Mouse (Mus musculus) small intestine, adult 2 months (tissue): ENCODE results near the gene Olfr888. TPM values are rescaled to one million over a fixed set of nuclear protein-coding genes. Genes with fewer than 3 reads are reported as not detected.

ENCODE experiments used
- H3K27ac ChIP-seq: fragments of 200-500 bp; 2 replicates; pipeline ENCODE4 v1.5.1; 2012; ENCODE audit warnings: low read depth, low read length, control low read depth, inconsistent platforms; ENCODE audit not compliant: insufficient read depth
- H3K27me3 ChIP-seq: fragments of 200-500 bp; 2 replicates; pipeline ENCODE4 v1.6.1; 2012; ENCODE audit warnings: mild to moderate bottlenecking, moderate library complexity, low read length, inconsistent platforms; ENCODE audit not compliant: control insufficient read depth, insufficient read depth
- H3K36me3 ChIP-seq: fragments of 200-500 bp; 2 replicates; pipeline ENCODE4 v1.6.1; 2012; ENCODE audit warnings: mild to moderate bottlenecking, low read length, control low read depth, inconsistent platforms; ENCODE audit not compliant: control insufficient read depth, insufficient read depth
- H3K4me1 ChIP-seq: fragments of 200-500 bp; 2 replicates; pipeline ENCODE4 v1.6.1; 2012; ENCODE audit warnings: low read length, inconsistent platforms, mixed read lengths; ENCODE audit not compliant: control insufficient read depth, insufficient read depth, insufficient read length
- H3K4me3 ChIP-seq: fragments of 200-500 bp; 2 replicates; pipeline ENCODE4 v1.5.1; 2012; ENCODE audit warnings: low read depth, mild to moderate bottlenecking, control low read depth, inconsistent platforms, low read length, moderate library complexity
- CTCF ChIP-seq: fragments of 200-500 bp; IDR thresholded peaks from 2 replicates; pipeline ENCODE4 v1.5.1; 2012; ENCODE audit warnings: low read depth, mild to moderate bottlenecking, control low read depth, inconsistent platforms, low read length, moderate library complexity, mixed read lengths; ENCODE audit not compliant: insufficient replicate concordance, insufficient read length; ENCODE audit errors: extremely low read depth
- POLR2A ChIP-seq: fragments of 200-500 bp; IDR thresholded peaks from 2 replicates; pipeline ENCODE4 v1.6.1; 2012; ENCODE audit warnings: low read depth, mild to moderate bottlenecking, control low read depth, inconsistent platforms, low read length, moderate library complexity
- WGBS: fragments of 180-500 bp; shearing (Covaris S2); methylation state at CpG from one replicate; pipeline ENCODE4 v1.1.7; 2018; 5-methylcytosine and 5-hydroxymethylcytosine counted together
- polyA plus RNA-seq: library from polyadenylated mRNA; depleted of rRNA; stranded (reverse); fragments of >200 nt; gene quantifications from 2 replicates; pipeline ENCODE4 v1.2.3, GENCODE M21; 2012; rRNA removed

Olfr888 gene
- not detected in 2 replicates for polyA plus RNA-seq

DNA sequence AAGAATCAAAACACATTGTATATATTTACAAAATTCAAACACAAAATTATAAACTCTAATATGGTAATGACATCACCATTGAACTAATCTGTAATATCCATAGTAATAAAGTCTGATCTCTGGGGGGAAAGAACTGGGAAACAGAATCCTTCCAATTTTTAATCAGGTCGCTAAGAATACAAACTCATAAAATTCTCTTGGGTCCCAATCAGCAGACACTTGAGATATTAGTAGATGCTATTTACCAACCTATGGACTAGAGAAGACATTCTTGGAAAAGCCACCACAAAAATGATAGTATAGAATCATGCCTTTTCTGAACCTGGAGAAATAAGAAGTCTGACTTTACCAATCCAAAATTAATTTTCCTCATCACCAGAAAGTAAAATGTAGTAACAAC lies at the start of gene Olfr888:
Gene Olfr888, plus strand, starts transcription at position 301 of the 400 bp plus-strand sequence.
- H3K27me3 ChIP-seq: no peaks in the 10 kb centered on the region
- H3K4me1 ChIP-seq: no peaks in the 10 kb centered on the region
- TF ChIP-seq CTCF: no peak
- TF ChIP-seq POLR2A: no peak
- no peak within 1 kb of the TSS for H3K4me3 ChIP-seq
- H3K27ac ChIP-seq: no peak within 1 kb of the TSS
- WGBS: 87% methylated on average over 1 of the region's 1 CpGs
- no peaks in the 10 kb centered on the region for H3K36me3 ChIP-seq

DNA sequence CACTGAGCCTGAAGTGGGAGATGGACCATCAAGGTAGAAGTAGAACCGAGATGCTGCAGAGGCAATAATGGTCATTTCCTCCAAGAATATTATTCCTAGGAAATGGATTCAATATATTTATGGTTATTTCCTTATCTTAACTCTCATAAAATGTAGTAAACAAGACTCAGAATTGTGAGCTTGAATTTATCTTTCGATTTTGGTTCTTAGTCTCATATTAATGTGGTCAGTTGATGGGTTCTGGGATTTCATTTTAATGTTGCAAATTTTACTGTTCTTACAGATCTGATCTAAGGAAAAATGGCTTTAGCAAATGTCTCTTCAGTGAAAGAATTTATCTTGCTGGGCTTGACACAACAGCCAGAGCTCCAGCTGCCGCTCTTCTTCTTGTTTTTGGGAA lies 46.9 kb upstream of the Olfr888 start, which contains the start of gene Olfr885:
Gene Olfr885, plus strand, starts transcription at position 301 of the 400 bp plus-strand sequence.
- Histone ChIP-seq H3K4me3 (no peak within 1 kb of the TSS), H3K4me1 (no peaks in the 10 kb centered on the region), H3K27ac (no peak within 1 kb of the TSS), H3K36me3 (no peaks in the 10 kb centered on the region), H3K27me3 (no peaks in the 10 kb centered on the region)
- WGBS: 81% methylated on average over 3 of the region's 3 CpGs
- TF ChIP-seq CTCF (no peak), POLR2A (no peak)

DNA sequence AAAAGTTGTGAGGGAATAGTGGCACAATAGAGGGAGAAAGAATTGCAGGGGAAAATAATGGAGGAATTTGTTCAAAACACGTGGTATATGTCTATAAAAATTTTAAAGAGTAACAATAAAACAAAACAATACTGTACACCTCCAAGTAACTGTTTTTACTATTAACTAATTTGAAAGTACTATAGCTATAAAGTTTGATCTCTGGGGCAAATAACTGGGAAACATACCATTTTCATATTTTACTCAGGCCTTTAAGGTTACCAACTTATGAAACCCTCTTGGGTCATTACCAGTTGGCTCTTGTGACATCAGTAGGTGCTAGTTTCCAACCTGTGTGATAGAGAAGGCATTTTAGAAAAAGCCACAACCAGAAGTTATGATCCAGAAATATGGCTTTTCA lies 24.2 kb upstream of the Olfr888 start, which contains the start of gene Olfr887:
Gene Olfr887, plus strand, starts transcription at position 301 of the 400 bp plus-strand sequence.
- TF ChIP-seq CTCF: no peak
- no peak for TF ChIP-seq POLR2A
- H3K27ac ChIP-seq: no peak within 1 kb of the TSS
- H3K4me1 ChIP-seq: no peaks in the 10 kb centered on the region
- no peaks in the 10 kb centered on the region for H3K27me3 ChIP-seq
- 62% methylated on average over 1 of the region's 1 CpGs for WGBS
- H3K4me3 ChIP-seq: no peak within 1 kb of the TSS
- H3K36me3 ChIP-seq: no peaks in the 10 kb centered on the region

DNA sequence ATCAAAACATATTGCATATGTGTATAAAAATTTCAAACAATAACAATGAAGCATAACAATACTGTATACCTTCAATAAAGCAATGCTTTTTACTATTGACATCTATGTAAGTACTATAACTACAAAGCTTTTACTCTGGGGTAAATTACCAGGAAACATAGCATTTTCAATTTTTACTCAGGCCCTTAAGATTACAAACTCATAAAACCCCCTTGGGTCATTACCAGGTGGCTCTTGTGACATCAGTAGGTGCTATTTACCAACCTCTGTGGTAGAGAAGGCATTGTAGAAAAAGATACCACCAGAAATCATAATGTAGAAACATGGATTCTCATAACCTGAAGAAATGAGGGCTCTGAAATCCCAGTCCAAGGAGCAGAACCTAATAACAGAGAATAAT lies 7.0 kb downstream of the Olfr888 start, which contains the start of gene Olfr889:
Gene Olfr889, plus strand, starts transcription at position 301 of the 400 bp plus-strand sequence.
- no peak for TF ChIP-seq CTCF
- TF ChIP-seq POLR2A: no peak
- no peaks in the 10 kb centered on the region for H3K27me3 ChIP-seq

DNA sequence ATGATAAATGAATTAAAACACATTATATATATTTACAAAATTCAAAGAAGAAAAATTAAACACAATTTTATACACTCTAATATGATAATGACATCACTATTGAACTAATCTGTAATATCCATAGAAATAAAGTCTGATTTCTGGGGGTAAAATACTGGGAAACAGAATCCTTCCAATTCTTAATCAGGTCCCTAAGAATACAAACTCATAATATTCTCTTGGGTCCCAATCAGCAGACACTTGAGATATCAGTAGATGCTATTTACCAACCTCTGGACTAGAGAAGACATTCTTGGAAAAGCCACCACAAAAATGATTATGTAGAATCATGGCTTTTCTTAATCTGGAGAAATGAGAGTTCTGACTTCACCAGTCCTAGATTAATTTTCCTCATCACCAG lies 34.3 kb downstream of the Olfr888 start, which contains the start of gene Olfr890:
Gene Olfr890, plus strand, starts transcription at position 301 of the 400 bp plus-strand sequence.
- H3K27me3 ChIP-seq: no peaks in the 10 kb centered on the region
- H3K27ac ChIP-seq: no peak within 1 kb of the TSS
- no peaks in the 10 kb centered on the region for H3K36me3 ChIP-seq
- no peak for TF ChIP-seq POLR2A
- no peak for TF ChIP-seq CTCF
- H3K4me1 ChIP-seq: no peaks in the 10 kb centered on the region
- H3K4me3 ChIP-seq: no peak within 1 kb of the TSS

More for the DNA sequence above, 7.0 kb downstream of the Olfr888 start, which contains the start of gene Olfr889:
- Histone ChIP-seq H3K4me3 (no peak within 1 kb of the TSS), H3K36me3 (no peaks in the 10 kb centered on the region), H3K4me1 (no peaks in the 10 kb centered on the region), H3K27ac (no peak within 1 kb of the TSS)

Other genes starting within 250 kb of the Olfr888 start
- not detected in 2 replicates for gene Olfr145, start 211.4 kb upstream of the Olfr888 start, polyA plus RNA-seq
- not detected in 2 replicates for gene Olfr878, start 190.3 kb upstream of the Olfr888 start, polyA plus RNA-seq
- gene Olfr881, start 116.3 kb upstream of the Olfr888 start, polyA plus RNA-seq: not detected in 2 replicates
- not detected in 2 replicates for gene Olfr883, start 82.3 kb upstream of the Olfr888 start, polyA plus RNA-seq
- not detected in 2 replicates for gene Olfr884, start 61.6 kb upstream of the Olfr888 start, polyA plus RNA-seq
- not detected in 2 replicates for gene Olfr885, start 46.8 kb upstream of the Olfr888 start, polyA plus RNA-seq
- gene Olfr887, start 24.1 kb upstream of the Olfr888 start, polyA plus RNA-seq: not detected in 2 replicates
- not detected in 2 replicates for gene Olfr889, start 7.1 kb downstream of the Olfr888 start, polyA plus RNA-seq
- not detected in 2 replicates for gene Olfr890, start 34.4 kb downstream of the Olfr888 start, polyA plus RNA-seq
- not detected in 2 replicates for gene Olfr891, start 72.7 kb downstream of the Olfr888 start, polyA plus RNA-seq
- not detected in 2 replicates for gene Olfr893, start 100.2 kb downstream of the Olfr888 start, polyA plus RNA-seq
- gene Olfr894, start 109.9 kb downstream of the Olfr888 start, polyA plus RNA-seq: not detected in 2 replicates
- not detected in 2 replicates for gene Olfr143, start 144.6 kb downstream of the Olfr888 start, polyA plus RNA-seq
- gene Olfr895, start 159.7 kb downstream of the Olfr888 start, polyA plus RNA-seq: not detected in 2 replicates
- gene Olfr896-ps1, start 183.0 kb downstream of the Olfr888 start, polyA plus RNA-seq: not detected in 2 replicates
- gene Olfr25, start 220.9 kb downstream of the Olfr888 start, polyA plus RNA-seq: not detected in 2 replicates
- gene Olfr898, start 240.3 kb downstream of the Olfr888 start, polyA plus RNA-seq: not detected in 2 replicates